Mouse (Mus musculus) kidney, embryonic 15.5 days (tissue): ENCODE results near the gene Ccdc80. TPM values are rescaled to one million over a fixed set of nuclear protein-coding genes. Genes with fewer than 3 reads are reported as not detected.

Experiments used
- ATAC-seq: fragments of 200-750 bp; cut with Nextera tagmentation; replicated peaks from 2 replicates; pipeline ENCODE4 v1.8.0; 2017; ENCODE audit warnings: moderate TSS enrichment; ENCODE audit not compliant: low FRiP score
- H3K27ac ChIP-seq: fragments of 300-500 bp; sonication (generic); 2 replicates; pipeline ENCODE4 v1.5.1; 2015; ENCODE audit warnings: mild to moderate bottlenecking, inconsistent platforms
- H3K27me3 ChIP-seq: fragments of 300-500 bp; sonication (generic); 2 replicates; pipeline ENCODE4 v1.6.1; 2015; ENCODE audit warnings: inconsistent platforms
- H3K36me3 ChIP-seq: fragments of 300-500 bp; sonication (generic); 2 replicates; pipeline ENCODE4 v1.6.1; 2015; ENCODE audit warnings: inconsistent platforms
- H3K4me1 ChIP-seq: fragments of 300-500 bp; sonication (generic); 2 replicates; pipeline ENCODE4 v1.6.1; 2015; ENCODE audit warnings: inconsistent platforms
- H3K4me2 ChIP-seq: fragments of 300-500 bp; sonication (generic); 2 replicates; pipeline ENCODE4 v1.6.1; 2015; ENCODE audit warnings: moderate library complexity, mild to moderate bottlenecking, inconsistent platforms
- H3K4me3 ChIP-seq: fragments of 300-500 bp; sonication (generic); replicated peaks from 2 replicates; pipeline ENCODE4 v1.5.1; 2015; ENCODE audit warnings: mild to moderate bottlenecking, inconsistent platforms
- H3K9ac ChIP-seq: fragments of 300-500 bp; sonication (generic); 2 replicates; pipeline ENCODE4 v1.6.1; 2015; ENCODE audit warnings: mild to moderate bottlenecking, inconsistent platforms
- H3K9me3 ChIP-seq: fragments of 300-500 bp; sonication (generic); replicated peaks from 2 replicates; pipeline ENCODE4 v1.6.1; 2016; ENCODE audit warnings: inconsistent platforms
- WGBS: fragments of 180-500 bp; shearing (Covaris S2); methylation state at CpG from one replicate; pipeline ENCODE4 v1.1.7; 2015; ENCODE audit warnings: mixed read lengths; 5-methylcytosine and 5-hydroxymethylcytosine counted together
- polyA plus RNA-seq: library from polyadenylated mRNA; unstranded; fragments of >200 nt; fragmentation: Nextera tagmentation; extraction: Ambion mirVana; gene quantifications from 2 replicates; pipeline ENCODE4 v1.2.1, GENCODE M21; 2015

Gene Ccdc80
- polyA plus RNA-seq, 1 experiment from 2014 or later: 118 TPM

GRCm38 (mm10) chr16:45159389-45159716 is 66.2 kb downstream of the Ccdc80 start:
- Histone ChIP-seq H3K9ac (peak overlapping the region; percentile 77), H3K27ac (peak overlapping the region; percentile 97), H3K4me1 (peaks cover 14% of the 10 kb centered on the region), H3K4me3 (peak overlapping the region; percentile 90), H3K9me3 (no peaks in the 10 kb centered on the region), H3K4me2 (peak overlapping the region; percentile 80), H3K36me3 (no peaks in the 10 kb centered on the region; the same call in 1 of the 2 replicates), H3K27me3 (no peaks in the 10 kb centered on the region)
- WGBS: 2% methylated on average over 11 of the region's 11 CpGs
- no peak for ATAC-seq

Other genes with a start within 250 kb of the Ccdc80 start
- gene Cd200r2, start 226.3 kb upstream of the Ccdc80 start, polyA plus RNA-seq: 0.09 TPM in 1 of 2 replicates, not detected in the other
- 0.22 and 0.29 TPM in 2 replicates for gene Cd200r3, start 149.7 kb upstream of the Ccdc80 start, polyA plus RNA-seq
- gene Slc35a5, start 65.3 kb downstream of the Ccdc80 start, polyA plus RNA-seq: 19.9 and 21.3 TPM in 2 replicates
- gene Atg3, start 65.4 kb downstream of the Ccdc80 start, polyA plus RNA-seq: 32.8 and 33.9 TPM in 2 replicates
- gene Btla, start 130.9 kb downstream of the Ccdc80 start, polyA plus RNA-seq: 0.06 and 0.13 TPM in 2 replicates